Mouse (Mus musculus): ENCODE results near the gene Prg2. TPM values are rescaled to one million over a fixed set of nuclear protein-coding genes. Genes with fewer than 3 reads are reported as not detected.

Prg2 gene
- polyA plus RNA-seq (2012; rRNA removed): 0.16 TPM in 1 of 2 replicates, not detected in the other

GRCm38 (mm10) chr2:84980188-84980587, at the start of gene Prg2:
Gene Prg2, plus strand, starts transcription at chr2:84980461.
- Histone ChIP-seq H3K27ac (ENCODE audit: insufficient read depth, low read depth, low read length) (no peak within 1 kb of the TSS), H3K4me1 (ENCODE audit: control insufficient read depth, insufficient read depth, low read length) (no peaks in the 10 kb centered on the region), H3K27me3 (replicated peaks; ENCODE audit: control insufficient read depth, insufficient read depth, low read length) (no peaks in the 10 kb centered on the region), H3K36me3 (ENCODE audit: control insufficient read depth, insufficient read depth, low read length) (no peaks in the 10 kb centered on the region), H3K4me3 (ENCODE audit: insufficient read depth, low read depth, low read length) (no peak within 1 kb of the TSS)
- TF ChIP-seq CTCF (conservative IDR thresholded peaks at IDR 0.05; ENCODE audit: insufficient read depth, insufficient read length, low read depth, low read length) (no peak), POLR2A (IDR thresholded peaks at IDR 0.05; ENCODE audit: low read depth, low read length) (no peak)
- WGBS: 68% methylated on average over 1 of the region's 1 CpGs
- DNase-seq: no peak

- Histone ChIP-seq H3K27me3 (replicated peaks; ENCODE audit: control insufficient read depth, insufficient read depth, low read length) (no peaks in the 10 kb centered on the region), H3K27ac (ENCODE audit: insufficient read depth, low read depth, low read length) (no peak overlapping the region), H3K4me1 (ENCODE audit: control insufficient read depth, insufficient read depth, low read length) (peaks cover 3% of the 10 kb centered on the region; the same call in 1 of the 2 replicates), H3K4me3 (ENCODE audit: insufficient read depth, low read depth, low read length) (no peak overlapping the region), H3K36me3 (ENCODE audit: control insufficient read depth, insufficient read depth, low read length) (no peaks in the 10 kb centered on the region)
- WGBS: 68% methylated on average over 8 of the region's 8 CpGs
- peak; percentile 73 for DNase-seq
- TF ChIP-seq POLR2A (IDR thresholded peaks at IDR 0.05; ENCODE audit: low read depth, low read length): no peak
- TF ChIP-seq CTCF (conservative IDR thresholded peaks at IDR 0.05; ENCODE audit: insufficient read depth, insufficient read length, low read depth, low read length): no peak
Observed at GRCm38 (mm10) chr2:84933992-84934648, 46.1 kb upstream of the Prg2 start.

- no peak overlapping the region for H3K4me3 ChIP-seq (ENCODE audit: insufficient read depth, low read depth, low read length)
- H3K36me3 ChIP-seq (ENCODE audit: control insufficient read depth, insufficient read depth, low read length): no peaks in the 10 kb centered on the region
- no peak overlapping the region for H3K27ac ChIP-seq (ENCODE audit: insufficient read depth, low read depth, low read length)
- peaks cover 3% of the 10 kb centered on the region; the same call in 1 of the 2 replicates for H3K4me1 ChIP-seq (ENCODE audit: control insufficient read depth, insufficient read depth, low read length)
- no peak for DNase-seq
- no peaks in the 10 kb centered on the region for H3K27me3 ChIP-seq (replicated peaks; ENCODE audit: control insufficient read depth, insufficient read depth, low read length)
- TF ChIP-seq POLR2A (IDR thresholded peaks at IDR 0.05; ENCODE audit: low read depth, low read length): no peak
- no peak for TF ChIP-seq CTCF (conservative IDR thresholded peaks at IDR 0.05; ENCODE audit: insufficient read depth, insufficient read length, low read depth, low read length)
- WGBS: 80% methylated on average over 4 of the region's 4 CpGs
Observed at GRCm38 (mm10) chr2:84934649-84935007, 45.6 kb upstream of the Prg2 start.

GRCm38 (mm10) chr2:84935065-84935464, 45.2 kb upstream of the Prg2 start:
- TF ChIP-seq POLR2A (IDR thresholded peaks at IDR 0.05; ENCODE audit: low read depth, low read length) (no peak), CTCF (conservative IDR thresholded peaks at IDR 0.05; ENCODE audit: insufficient read depth, insufficient read length, low read depth, low read length) (no peak)
- DNase-seq: no peak
- no peaks in the 10 kb centered on the region for H3K27me3 ChIP-seq (replicated peaks; ENCODE audit: control insufficient read depth, insufficient read depth, low read length)
- no peak overlapping the region for H3K27ac ChIP-seq (ENCODE audit: insufficient read depth, low read depth, low read length)
- H3K4me1 ChIP-seq (ENCODE audit: control insufficient read depth, insufficient read depth, low read length): peaks cover 3% of the 10 kb centered on the region; the same call in 1 of the 2 replicates
- H3K4me3 ChIP-seq (ENCODE audit: insufficient read depth, low read depth, low read length): no peak overlapping the region
- WGBS: 89% methylated on average over 5 of the region's 5 CpGs
- H3K36me3 ChIP-seq (ENCODE audit: control insufficient read depth, insufficient read depth, low read length): no peaks in the 10 kb centered on the region

GRCm38 (mm10) chr2:84936474-84937429, 43.5 kb upstream of the Prg2 start, which contains the start of gene Slc43a3:
Gene Slc43a3, plus strand, starts transcription at chr2:84936579.
- Histone ChIP-seq H3K4me3 (ENCODE audit: insufficient read depth, low read depth, low read length) (peak within 1 kb of the TSS; percentile 70), H3K36me3 (ENCODE audit: control insufficient read depth, insufficient read depth, low read length) (no peaks in the 10 kb centered on the region), H3K4me1 (ENCODE audit: control insufficient read depth, insufficient read depth, low read length) (peaks cover 3% of the 10 kb centered on the region; the same call in 1 of the 2 replicates), H3K27ac (ENCODE audit: insufficient read depth, low read depth, low read length) (peak within 1 kb of the TSS; percentile 62), H3K27me3 (replicated peaks; ENCODE audit: control insufficient read depth, insufficient read depth, low read length) (no peaks in the 10 kb centered on the region)
- 13% methylated on average over 38 of the region's 38 CpGs for WGBS
- peak; percentile 91 for DNase-seq
- no peak for TF ChIP-seq CTCF (conservative IDR thresholded peaks at IDR 0.05; ENCODE audit: insufficient read depth, insufficient read length, low read depth, low read length)
- peak; percentile 61 for TF ChIP-seq POLR2A (IDR thresholded peaks at IDR 0.05; ENCODE audit: low read depth, low read length)

- DNase-seq: peak; percentile 15
- peak overlapping the region; percentile 62 for H3K27ac ChIP-seq (ENCODE audit: insufficient read depth, low read depth, low read length)
- H3K4me3 ChIP-seq (ENCODE audit: insufficient read depth, low read depth, low read length): peak overlapping the region; percentile 70
- no peak for TF ChIP-seq POLR2A (IDR thresholded peaks at IDR 0.05; ENCODE audit: low read depth, low read length)
- TF ChIP-seq CTCF (conservative IDR thresholded peaks at IDR 0.05; ENCODE audit: insufficient read depth, insufficient read length, low read depth, low read length): no peak
- peaks cover 3% of the 10 kb centered on the region; the same call in 1 of the 2 replicates for H3K4me1 ChIP-seq (ENCODE audit: control insufficient read depth, insufficient read depth, low read length)
- WGBS: 52% methylated on average over 3 of the region's 3 CpGs
- no peaks in the 10 kb centered on the region for H3K36me3 ChIP-seq (ENCODE audit: control insufficient read depth, insufficient read depth, low read length)
- H3K27me3 ChIP-seq (replicated peaks; ENCODE audit: control insufficient read depth, insufficient read depth, low read length): no peaks in the 10 kb centered on the region
Observed at GRCm38 (mm10) chr2:84937491-84938150, 42.6 kb upstream of the Prg2 start.
